Mouse (Mus musculus): ENCODE data around the gene Aff3.

Gene Aff3

DNA sequence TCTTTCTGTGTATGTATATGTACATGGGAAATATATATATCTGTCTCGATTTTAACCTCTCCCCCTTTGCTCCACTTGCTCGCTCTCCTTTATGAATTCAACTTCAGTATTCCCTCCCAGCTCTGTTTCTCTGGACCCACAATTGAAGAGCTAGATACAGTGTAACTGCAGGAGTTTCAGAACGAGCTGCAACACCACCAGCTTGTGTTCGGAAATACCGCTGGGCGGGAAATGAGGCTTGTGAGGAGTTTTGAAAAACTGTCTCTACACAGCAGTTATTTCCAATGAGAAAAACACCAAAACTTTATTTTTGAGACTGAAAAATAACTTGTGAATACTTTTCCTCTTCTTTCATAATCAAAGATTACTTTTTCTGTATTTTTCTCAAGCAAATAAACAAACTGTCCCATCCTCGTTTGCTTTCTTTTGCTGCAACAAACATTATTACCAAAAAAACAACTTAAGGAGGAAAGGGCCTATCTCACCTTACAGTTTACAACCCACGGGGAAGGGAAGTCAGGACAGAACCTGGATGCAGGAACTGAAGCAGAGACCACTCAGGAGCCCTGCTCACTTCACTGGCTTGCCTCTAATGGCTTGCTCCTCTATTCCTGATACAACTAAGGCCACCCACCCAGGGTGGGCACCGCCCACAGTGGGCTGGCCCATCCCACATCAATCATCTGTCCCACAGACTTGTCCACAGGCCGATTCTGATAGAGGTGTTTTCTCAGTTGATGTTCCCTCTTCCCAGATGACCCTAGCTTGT is 533.9 kb downstream of the Aff3 start:
- DNase-seq, result peak; percentile 49

DNA sequence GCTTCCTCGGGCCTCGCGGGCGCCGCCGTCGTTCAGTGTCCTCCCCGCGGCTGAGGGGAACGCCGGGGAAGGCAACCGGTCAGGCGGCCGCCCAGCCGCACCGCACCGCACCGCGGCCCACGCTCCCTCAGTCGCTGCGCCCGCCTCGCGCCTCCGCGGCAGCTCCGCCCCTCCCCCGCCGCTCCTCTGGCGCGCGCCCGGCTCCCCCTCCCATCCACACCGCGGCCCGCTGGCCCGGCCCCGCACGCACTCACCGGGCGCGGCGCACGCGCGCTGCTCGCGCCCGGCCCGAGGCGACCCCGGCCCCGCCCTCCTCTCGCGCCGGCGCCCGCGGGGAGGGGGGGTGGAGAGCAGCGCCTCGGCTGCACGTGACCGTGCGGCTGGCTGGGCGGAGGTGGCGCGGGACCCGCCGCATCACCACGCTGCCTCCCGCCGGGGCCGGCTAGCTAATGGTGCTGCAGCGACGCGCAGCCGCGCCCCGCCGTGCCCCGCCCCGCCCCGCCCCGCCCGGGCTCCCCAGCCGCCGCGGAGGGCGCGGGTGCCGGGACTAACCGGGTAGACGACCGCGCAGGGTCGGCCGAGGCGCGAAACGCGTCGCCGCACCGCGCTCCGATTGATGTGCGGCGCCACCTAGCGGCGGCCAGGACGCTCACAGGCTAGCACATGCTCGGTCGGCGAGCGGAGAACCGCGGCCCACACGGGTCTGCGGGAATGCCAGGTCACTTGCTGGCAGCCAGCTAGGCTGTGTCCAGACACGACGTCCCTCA is 535.1 kb downstream of the Aff3 start, which contains the start of gene Rev1:
Gene Rev1, minus strand, starts transcription at position 301 of the 767 bp plus-strand sequence.
- peak; percentile 97 for DNase-seq

DNA sequence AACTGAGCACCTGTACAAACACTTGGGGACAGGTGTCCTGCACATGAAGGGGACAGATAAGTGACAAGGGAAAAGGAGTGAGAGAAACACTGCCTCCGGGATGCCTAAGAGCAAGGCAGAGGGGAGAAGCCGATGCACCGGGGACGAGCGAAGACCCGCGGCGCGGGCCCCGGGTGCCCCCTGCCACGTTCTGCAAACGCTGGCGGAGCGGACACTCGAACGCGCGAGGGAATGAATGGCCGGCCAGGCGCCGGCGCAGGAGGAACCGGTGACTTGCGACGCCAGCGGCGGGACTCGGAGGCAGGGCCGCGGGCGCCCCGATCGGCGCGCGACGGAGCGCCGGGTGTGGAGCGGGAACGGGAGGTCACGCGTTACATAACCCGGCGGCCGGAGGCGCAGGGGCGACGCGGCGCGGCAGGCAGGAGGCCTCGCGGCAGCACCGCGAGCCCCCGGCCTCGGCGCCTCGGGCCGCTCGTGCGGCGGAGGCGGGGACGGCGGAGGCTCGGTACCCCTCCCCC is 535.8 kb downstream of the Aff3 start:
- peak; percentile 68 for DNase-seq

All from cerebellum, adult 9-10 months (tissue).